Mouse (Mus musculus) midbrain, embryonic 16.5 days (tissue): ENCODE results near the gene Tmem40. TPM values are rescaled to one million over a fixed set of nuclear protein-coding genes. Genes with fewer than 3 reads are reported as not detected.

Experiments
- ATAC-seq: fragments of 200-750 bp; cut with Nextera tagmentation; 2 replicates; pipeline ENCODE4 v1.8.0; 2017; ENCODE audit warnings: moderate TSS enrichment
- H3K27ac ChIP-seq: fragments of 300-500 bp; sonication (generic); 2 replicates; pipeline ENCODE4 v1.5.1; 2014; ENCODE audit warnings: mild to moderate bottlenecking, low read length, mixed read lengths
- H3K27me3 ChIP-seq: fragments of 300-500 bp; sonication (generic); 2 replicates; pipeline ENCODE4 v1.6.1; 2014; ENCODE audit warnings: low read depth, low read length, mixed read lengths; ENCODE audit not compliant: control insufficient read depth, insufficient read depth
- H3K36me3 ChIP-seq: fragments of 300-500 bp; sonication (generic); 2 replicates; pipeline ENCODE4 v1.6.1; 2014; ENCODE audit warnings: mild to moderate bottlenecking, low read length, moderate library complexity, mixed read lengths; ENCODE audit not compliant: control insufficient read depth, insufficient read depth
- H3K4me1 ChIP-seq: fragments of 300-500 bp; sonication (generic); 2 replicates; pipeline ENCODE4 v1.6.1; 2014; ENCODE audit warnings: mild to moderate bottlenecking, low read length, mixed read lengths; ENCODE audit not compliant: control insufficient read depth, insufficient read depth
- H3K4me2 ChIP-seq: fragments of 300-500 bp; sonication (generic); 2 replicates; pipeline ENCODE4 v1.6.1; 2014; ENCODE audit warnings: mild to moderate bottlenecking, low read length, mixed read lengths
- H3K4me3 ChIP-seq: fragments of 300-500 bp; sonication (generic); 2 replicates; pipeline ENCODE4 v1.5.1; 2014; ENCODE audit warnings: low read depth, mild to moderate bottlenecking, low read length, moderate library complexity, mixed read lengths
- H3K9ac ChIP-seq: fragments of 300-500 bp; sonication (generic); 2 replicates; pipeline ENCODE4 v1.6.1; 2014; ENCODE audit warnings: low read depth, low read length, mixed read lengths
- H3K9me3 ChIP-seq: fragments of 300-500 bp; sonication (generic); replicated peaks from 2 replicates; pipeline ENCODE4 v1.6.1; 2014; ENCODE audit warnings: mild to moderate bottlenecking, low read length, mixed read lengths; ENCODE audit not compliant: control insufficient read depth, poor library complexity, severe bottlenecking
- WGBS: fragments of 180-500 bp; shearing (Covaris S2); extraction: QIAGEN DNeasy Blood & Tissue Kit; methylation state at CpG from one replicate; pipeline ENCODE4 v1.1.7; 2014; 5-methylcytosine and 5-hydroxymethylcytosine counted together
- polyA plus RNA-seq: library from polyadenylated mRNA; unstranded; fragments of >200 nt; fragmentation: Nextera tagmentation; extraction: Ambion mirVana; gene quantifications from 2 replicates; pipeline ENCODE4 v1.2.1, GENCODE M21; 2015

Gene Tmem40
- polyA plus RNA-seq, 1 experiment from 2014 or later, result 1.3 TPM

DNA sequence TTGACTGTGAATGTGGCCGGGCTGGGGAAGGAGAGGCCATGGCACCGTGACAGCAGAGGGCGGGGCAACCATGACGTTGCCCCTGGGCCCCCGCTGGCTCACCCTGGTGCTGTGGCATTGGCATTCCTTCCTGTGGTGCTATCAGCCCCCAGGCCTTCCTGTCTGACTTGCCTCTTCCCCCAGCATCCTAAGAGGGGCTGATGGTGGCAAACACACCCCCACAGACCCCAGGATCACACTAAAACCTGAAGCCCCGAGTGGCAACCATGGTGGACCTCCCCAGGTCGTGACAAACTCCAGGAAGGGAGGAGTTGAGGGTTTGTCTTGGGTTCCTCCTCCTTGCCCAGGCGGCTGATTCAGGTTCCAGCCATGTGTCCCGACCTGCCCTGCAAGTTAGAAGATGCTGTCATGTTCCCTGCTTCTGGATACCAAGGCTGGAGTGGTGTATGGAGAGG, 3.2 kb downstream of the Tmem40 start:
- Histone ChIP-seq H3K27me3 (no peaks in the 10 kb centered on the region), H3K27ac (no peak overlapping the region), H3K4me3 (no peak overlapping the region), H3K4me2 (no peak overlapping the region), H3K36me3 (no peaks in the 10 kb centered on the region), H3K9ac (no peak overlapping the region), H3K4me1 (no peaks in the 10 kb centered on the region), H3K9me3 (no peaks in the 10 kb centered on the region)
- WGBS, result 79% methylated on average over 9 of the region's 9 CpGs
- ATAC-seq, result no peak

DNA sequence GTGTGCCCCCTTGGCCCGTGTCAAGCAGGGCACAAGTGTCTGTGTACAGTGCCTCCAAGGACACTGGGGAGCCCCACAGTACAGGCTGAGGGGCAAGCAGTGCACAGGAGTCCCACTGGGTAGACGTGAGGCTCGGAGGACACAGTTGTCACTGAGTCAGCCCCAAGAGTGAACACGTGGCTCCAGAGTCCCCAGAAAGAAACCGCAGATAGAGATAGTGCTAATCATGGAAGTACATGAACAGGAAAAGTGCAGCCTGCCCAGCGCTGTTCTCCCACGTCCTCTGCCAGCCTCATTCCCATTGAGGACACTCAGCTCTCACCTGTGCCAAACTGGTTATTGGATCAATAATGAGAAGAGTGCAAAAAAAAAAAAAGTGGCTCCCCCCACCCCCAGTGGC, 6.7 kb downstream of the Tmem40 start:
- H3K9me3 ChIP-seq, result no peaks in the 10 kb centered on the region
- no peaks in the 10 kb centered on the region for H3K4me1 ChIP-seq
- no peak overlapping the region for H3K9ac ChIP-seq
- no peak overlapping the region for H3K27ac ChIP-seq
- no peak overlapping the region for H3K4me3 ChIP-seq
- ATAC-seq, result no peak
- H3K27me3 ChIP-seq, result no peaks in the 10 kb centered on the region
- WGBS, result 83% methylated on average over 7 of the region's 7 CpGs
- no peaks in the 10 kb centered on the region for H3K36me3 ChIP-seq
- H3K4me2 ChIP-seq, result no peak overlapping the region

DNA sequence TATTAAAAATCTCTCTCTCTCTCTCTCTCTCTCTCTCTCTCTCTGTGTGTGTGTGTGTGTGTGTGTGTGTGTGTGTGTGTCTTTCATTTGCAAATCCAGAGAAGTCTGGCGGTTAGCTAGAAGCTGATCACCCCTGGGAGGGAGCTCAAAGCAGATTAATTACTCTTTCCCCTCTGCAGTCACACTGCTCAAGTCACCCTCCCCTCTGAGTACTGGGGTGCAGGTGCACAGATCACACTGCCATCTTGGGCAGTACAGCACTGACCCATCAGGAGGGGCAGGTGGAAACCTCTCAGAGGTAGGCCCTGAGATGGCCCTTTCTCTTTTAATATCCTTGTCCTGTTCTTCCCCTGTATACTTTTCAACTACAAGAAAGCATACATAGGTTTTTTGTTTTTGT, 15.9 kb downstream of the Tmem40 start:
- Histone ChIP-seq H3K4me2 (no peak overlapping the region), H3K4me1 (no peaks in the 10 kb centered on the region), H3K4me3 (no peak overlapping the region), H3K36me3 (no peaks in the 10 kb centered on the region), H3K9me3 (no peaks in the 10 kb centered on the region), H3K9ac (no peak overlapping the region), H3K27ac (no peak overlapping the region), H3K27me3 (no peaks in the 10 kb centered on the region)
- ATAC-seq, result no peak
- 20% methylated on average over 1 of the region's 1 CpGs for whole genome bisulfite sequencing

- no peak overlapping the region for H3K4me2 ChIP-seq
- no peaks in the 10 kb centered on the region for H3K36me3 ChIP-seq
- 9% methylated on average over 1 of the region's 1 CpGs for WGBS
- H3K4me1 ChIP-seq, result no peaks in the 10 kb centered on the region
- no peak overlapping the region for H3K4me3 ChIP-seq
- ATAC-seq, result no peak
- H3K27ac ChIP-seq, result no peak overlapping the region
- no peak overlapping the region for H3K9ac ChIP-seq
- no peaks in the 10 kb centered on the region for H3K9me3 ChIP-seq
- no peaks in the 10 kb centered on the region for H3K27me3 ChIP-seq
These were observed 18.6 kb downstream of the Tmem40 start for GRCm38 (mm10) chr6:115743569-115743968.

DNA sequence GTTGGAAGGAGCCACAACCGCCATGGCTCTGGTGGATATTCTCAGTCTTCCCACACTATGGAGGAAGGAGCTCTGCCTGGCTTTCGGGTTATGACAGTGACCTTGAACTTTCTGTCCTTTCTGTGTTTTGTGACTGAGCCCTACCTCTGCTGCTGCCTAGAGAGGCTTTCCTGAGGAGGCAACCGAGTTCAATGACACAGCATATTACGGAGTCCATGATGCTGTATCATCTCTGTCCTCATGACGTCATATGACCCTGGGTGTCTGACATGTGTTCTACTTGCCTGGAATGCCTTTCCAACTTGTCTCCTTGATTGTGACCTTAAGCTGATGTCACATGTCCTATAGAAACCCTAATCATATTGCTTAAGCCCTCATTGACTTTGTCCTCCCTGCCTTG, 23.2 kb downstream of the Tmem40 start:
- Histone ChIP-seq H3K9ac (no peak overlapping the region), H3K9me3 (peaks cover 3% of the 10 kb centered on the region; the same call in 1 of the 2 replicates), H3K36me3 (no peaks in the 10 kb centered on the region), H3K4me1 (no peaks in the 10 kb centered on the region), H3K4me3 (no peak overlapping the region), H3K27ac (no peak overlapping the region), H3K4me2 (no peak overlapping the region), H3K27me3 (no peaks in the 10 kb centered on the region)
- ATAC-seq, result no peak
- 89% methylated on average over 5 of the region's 5 CpGs for WGBS

DNA sequence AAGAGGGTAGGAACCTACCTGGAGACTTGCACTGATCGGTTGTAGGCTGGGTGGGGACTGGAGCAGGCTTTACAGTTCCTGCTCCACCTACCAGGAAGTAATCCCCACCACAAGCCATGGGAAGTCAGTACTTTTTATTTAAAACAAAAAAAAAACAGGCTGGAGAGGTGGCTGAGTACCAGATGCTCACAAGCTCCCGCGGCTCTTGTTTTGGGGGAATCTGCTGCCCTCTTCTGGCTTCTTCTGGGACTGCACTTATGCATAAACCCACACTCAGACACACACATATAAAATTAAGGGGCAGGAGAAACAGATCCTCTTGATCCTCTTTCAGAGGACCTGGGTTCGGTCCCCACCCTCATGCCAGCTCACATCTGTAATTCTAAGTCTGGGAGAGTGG, 27.3 kb downstream of the Tmem40 start:
- H3K9ac ChIP-seq, result no peak overlapping the region
- H3K9me3 ChIP-seq, result peaks cover 3% of the 10 kb centered on the region; the same call in 1 of the 2 replicates
- H3K36me3 ChIP-seq, result no peaks in the 10 kb centered on the region
- H3K4me2 ChIP-seq, result no peak overlapping the region
- no peak overlapping the region for H3K27ac ChIP-seq
- H3K27me3 ChIP-seq, result no peaks in the 10 kb centered on the region
- no peak overlapping the region for H3K4me3 ChIP-seq
- H3K4me1 ChIP-seq, result no peaks in the 10 kb centered on the region
- WGBS, result 69% methylated on average over 4 of the region's 4 CpGs
- no peak for ATAC-seq

GRCm38 (mm10) chr6:115732341-115732928, 29.8 kb downstream of the Tmem40 start:
- Histone ChIP-seq H3K4me3 (no peak overlapping the region), H3K9me3 (peaks cover 3% of the 10 kb centered on the region; the same call in 1 of the 2 replicates), H3K36me3 (no peaks in the 10 kb centered on the region), H3K4me2 (no peak overlapping the region), H3K27me3 (no peaks in the 10 kb centered on the region), H3K9ac (no peak overlapping the region), H3K27ac (no peak overlapping the region), H3K4me1 (no peaks in the 10 kb centered on the region)
- 78% methylated on average over 22 of the region's 22 CpGs for WGBS
- ATAC-seq, result no peak

DNA sequence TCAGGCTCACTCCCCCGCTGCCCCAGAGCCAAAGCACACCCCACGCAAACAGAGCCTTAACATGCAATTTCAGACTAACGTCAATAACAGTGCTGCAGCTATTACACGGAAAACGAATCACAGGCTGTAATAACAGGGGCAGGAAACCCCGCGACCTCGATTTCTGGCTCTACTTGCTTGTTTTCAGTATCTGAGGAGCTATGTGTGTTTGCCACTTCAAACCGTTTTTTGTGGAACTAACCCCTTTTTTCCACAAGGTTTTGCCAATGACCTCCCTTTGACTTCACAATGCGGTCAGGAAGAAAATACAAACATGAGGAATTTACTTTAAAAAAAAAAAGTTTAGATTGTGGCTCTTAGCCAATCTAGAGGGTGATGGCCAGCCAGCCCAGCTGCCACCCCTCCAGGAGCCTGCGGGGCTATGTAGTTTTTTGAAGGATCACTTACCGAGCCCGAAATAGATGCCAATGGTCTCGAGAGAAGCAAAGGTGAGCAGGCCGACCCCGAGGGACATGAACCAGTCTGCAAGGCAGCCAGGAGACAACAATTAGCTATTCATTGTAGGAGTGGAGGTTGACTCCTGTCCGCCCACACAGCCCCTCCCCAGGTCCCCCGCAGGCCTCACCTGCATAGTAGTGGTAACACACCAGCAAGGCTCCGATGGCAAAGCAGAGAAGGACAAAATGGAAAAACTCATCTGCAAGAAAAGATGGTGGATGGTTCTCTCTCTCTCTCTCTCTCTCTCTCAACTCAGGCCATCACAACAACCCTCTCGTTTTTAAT, 31.5 kb downstream of the Tmem40 start:
- H3K27me3 ChIP-seq, result no peaks in the 10 kb centered on the region
- H3K4me3 ChIP-seq, result no peak overlapping the region
- H3K36me3 ChIP-seq, result no peaks in the 10 kb centered on the region
- H3K9ac ChIP-seq, result no peak overlapping the region
- WGBS, result 78% methylated on average over 20 of the region's 20 CpGs
- no peaks in the 10 kb centered on the region for H3K4me1 ChIP-seq
- H3K27ac ChIP-seq, result no peak overlapping the region
- no peak overlapping the region for H3K4me2 ChIP-seq
- peaks cover 3% of the 10 kb centered on the region; the same call in 1 of the 2 replicates for H3K9me3 ChIP-seq
- no peak for ATAC-seq

GRCm38 (mm10) chr6:115727570-115727969, 34.6 kb downstream of the Tmem40 start:
- Histone ChIP-seq H3K4me3 (no peak overlapping the region), H3K36me3 (no peaks in the 10 kb centered on the region), H3K9me3 (no peaks in the 10 kb centered on the region), H3K4me1 (no peaks in the 10 kb centered on the region), H3K4me2 (no peak overlapping the region), H3K27ac (no peak overlapping the region), H3K9ac (no peak overlapping the region), H3K27me3 (no peaks in the 10 kb centered on the region)
- 52% methylated on average over 2 of the region's 2 CpGs for WGBS
- no peak for ATAC-seq
